Mouse (Mus musculus) urinary bladder, postnatal 14 days (tissue): ENCODE data around the gene Cbx4.

Experiments
- DNase-seq: peaks from one replicate; pipeline ENCODE4 v3.0.0; 2021; ENCODE audit warnings: low spot score

Cbx4 gene

DNA sequence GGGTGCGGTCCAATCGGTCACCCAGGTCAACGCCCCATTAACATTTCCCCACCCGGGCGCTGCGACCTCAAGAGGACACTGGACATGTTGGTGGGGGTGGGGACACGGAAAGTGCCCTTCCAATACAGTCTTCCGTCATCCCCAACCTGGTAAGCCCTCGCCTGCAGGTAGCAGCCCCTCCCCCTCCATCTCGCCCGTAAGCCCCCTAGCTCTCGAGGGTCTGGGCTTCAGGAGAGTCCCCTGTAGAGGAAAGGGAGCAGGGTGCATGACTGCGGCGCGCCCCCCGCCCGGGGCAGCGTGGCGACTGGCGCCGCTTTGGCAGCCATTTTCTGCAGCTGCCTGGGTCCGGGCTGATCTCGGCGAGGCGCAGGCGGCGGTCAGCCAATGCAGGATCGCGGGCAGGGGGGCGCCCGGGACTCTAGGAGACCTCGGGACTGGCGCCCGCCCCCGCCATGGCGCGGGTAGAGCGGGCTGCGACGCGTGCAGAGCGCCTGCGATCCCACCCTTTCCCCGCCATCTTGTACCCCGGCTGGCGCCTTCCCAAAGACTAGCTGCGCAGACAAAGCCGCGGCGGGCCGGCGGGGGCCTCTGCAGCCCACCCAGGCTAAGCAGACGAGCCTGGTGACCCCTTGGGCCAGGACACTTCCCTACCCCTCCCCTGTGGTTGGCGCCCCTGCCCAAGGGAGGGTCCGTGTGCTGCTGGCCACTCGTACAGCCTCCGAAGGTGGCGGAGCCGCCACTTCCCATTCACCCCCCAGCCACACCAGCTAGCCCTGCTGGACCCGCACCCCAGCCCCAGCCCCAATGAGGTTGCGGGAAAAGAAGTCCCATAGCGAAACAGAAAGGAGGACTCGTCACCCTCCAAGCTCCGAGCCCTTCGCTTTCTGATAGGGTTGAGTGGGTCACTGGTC, 29.5 kb downstream of the Cbx4 start:
- DNase-seq = peak; percentile 49

DNA sequence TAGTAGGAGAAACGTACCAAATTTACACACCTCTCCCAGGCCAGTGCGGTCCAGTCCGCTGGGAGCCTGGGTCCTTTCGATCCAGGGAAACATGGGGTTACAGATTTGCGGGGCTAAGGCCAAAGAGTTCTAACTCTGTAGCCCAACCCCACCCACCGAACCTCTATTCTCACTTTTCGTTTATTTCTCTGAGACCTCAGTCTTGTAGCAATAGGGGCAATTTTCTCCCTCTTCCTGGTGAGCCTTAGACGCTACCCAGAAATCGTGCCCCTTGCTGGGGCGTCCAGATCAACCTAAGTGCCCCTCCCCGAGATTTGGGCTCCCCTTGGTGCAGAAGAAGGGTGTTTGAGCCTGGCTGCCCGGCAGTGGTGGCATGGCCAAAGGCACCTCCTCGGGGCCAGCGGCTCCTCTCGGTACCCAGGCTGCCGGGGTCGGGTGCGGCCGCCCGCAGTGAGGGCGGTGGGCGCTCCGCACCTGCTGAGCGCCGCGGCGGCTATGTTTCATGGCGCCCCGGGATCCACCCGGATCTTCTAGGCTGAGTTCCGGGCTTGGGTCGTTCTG, 30.4 kb downstream of the Cbx4 start:
- no peak for DNase-seq

DNA sequence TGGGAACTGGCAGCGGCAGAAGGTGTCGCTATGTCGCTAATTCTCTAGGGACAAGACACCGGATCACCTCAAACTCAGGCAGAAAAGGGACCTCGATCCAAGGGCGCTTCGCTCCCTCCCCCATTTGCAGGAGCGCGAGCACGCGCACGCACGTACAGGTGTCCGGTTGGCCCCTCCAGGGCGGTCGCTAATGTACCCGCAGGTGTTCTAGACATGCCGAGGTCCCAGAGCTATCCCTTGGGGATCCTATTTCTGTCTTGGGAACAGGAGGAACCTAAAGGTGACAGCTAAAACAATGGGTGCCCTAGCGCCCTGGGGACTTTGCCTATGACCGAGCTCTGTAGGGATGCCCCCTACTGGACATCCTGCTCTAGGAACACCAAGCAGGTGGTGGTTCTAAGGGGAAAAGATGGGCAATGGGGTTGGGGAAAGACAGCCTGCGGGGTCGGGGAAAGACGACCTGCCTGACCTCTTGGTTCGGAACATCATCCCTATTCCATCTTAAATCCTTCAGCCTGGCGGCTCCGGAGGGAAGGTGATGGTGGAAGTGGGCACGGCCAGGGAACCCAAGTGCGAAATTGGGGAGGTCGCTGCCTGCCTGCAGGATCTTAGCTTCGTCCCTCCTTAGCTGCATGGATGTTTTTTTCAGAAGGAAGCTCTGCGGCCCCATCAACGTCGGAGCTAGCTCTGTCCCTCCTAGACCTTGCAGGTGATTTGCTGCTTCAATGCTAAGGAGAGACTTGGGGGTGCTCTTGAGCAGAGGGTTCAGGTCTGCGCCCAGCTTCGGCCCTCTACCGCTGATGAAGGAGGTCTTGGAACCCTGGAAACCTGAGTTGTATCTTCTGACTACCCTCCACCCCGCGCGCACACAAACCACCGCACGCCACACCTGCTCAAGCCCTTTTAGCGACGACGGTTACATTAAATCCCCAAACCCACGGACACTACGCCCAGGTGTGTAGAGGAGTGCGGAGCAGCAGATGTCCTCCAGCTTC, 31.4 kb downstream of the Cbx4 start:
- DNase-seq = peak; percentile 40

DNA sequence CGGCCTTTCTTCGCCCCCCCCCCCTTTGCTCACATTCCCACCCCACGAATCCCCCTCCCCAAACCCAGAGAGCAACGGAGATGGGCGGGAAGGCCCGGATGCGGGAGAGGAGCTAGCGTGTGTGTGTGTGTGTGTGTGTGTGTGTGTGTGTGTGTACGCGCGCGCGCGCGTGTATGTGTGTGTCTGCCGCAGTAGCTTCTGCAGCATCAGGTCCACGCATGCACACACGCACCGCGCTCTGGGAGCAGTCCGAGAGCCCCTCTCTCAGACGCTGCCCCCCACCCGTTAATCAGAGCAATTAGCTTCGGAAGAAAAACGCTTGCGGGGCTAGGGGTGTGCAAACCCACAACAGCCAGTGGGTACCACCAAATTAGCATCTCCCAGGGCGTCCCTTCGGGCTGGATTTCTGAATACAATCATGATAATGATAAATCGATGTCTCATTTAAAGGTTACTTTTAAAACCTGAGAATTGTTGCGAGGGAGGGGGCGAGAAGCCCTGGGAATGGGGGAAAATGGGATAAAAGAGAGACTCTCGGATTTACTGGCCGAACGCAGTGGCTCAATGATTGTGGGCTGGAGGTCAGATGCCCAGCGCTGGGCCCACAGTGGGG, 32.2 kb downstream of the Cbx4 start:
- no peak for DNase-seq

DNA sequence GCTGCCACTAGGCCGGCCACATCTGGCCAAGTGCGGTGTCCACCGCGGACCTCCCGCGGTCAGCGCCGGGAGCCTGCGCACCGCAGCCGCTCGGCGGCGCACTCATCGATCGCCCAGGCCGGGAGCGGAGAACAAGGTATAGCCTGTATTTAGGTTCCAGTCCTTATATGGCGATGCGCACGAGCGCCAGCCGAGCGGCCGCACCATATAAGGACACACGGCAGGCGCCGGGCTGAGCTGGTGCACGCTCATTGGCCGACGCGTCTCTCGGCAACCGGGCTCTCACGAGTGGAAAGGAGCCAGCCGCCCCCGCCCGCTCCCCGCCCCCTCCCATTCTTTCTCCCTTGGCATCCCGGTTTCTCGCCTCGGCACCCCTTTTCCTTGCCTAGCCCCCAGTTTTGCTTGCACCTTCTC, 32.8 kb downstream of the Cbx4 start:
- DNase-seq = peak; percentile 81

DNA sequence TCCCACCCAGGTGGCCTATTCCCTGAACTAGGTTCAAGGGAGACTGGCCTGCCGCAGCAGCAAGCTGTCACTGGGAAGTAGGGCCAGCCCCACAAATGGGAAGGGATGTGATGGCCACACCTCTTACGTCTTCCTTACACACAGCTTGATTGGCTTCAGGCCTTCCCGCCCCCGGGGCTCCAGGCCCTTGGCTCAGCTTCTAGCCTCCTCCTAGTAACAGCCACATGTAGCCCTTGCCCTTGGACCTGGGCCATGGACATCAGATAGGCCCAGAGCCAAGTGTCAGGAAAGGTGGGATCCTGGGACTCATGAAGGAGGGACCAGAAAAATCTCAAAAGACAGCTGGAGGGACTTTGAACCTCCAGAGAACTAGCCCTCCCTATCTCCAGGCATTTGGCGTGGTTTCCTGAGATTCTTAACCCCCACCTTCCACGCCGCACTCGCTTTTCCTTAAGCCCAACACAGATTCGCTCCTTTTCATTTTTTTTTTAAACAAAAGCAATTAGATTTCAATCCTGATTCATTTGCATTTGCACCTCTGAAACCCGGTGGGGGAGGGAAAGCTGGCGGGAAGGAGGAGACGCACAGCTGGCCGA, 33.3 kb downstream of the Cbx4 start:
- peak; percentile 57 for DNase-seq

DNA sequence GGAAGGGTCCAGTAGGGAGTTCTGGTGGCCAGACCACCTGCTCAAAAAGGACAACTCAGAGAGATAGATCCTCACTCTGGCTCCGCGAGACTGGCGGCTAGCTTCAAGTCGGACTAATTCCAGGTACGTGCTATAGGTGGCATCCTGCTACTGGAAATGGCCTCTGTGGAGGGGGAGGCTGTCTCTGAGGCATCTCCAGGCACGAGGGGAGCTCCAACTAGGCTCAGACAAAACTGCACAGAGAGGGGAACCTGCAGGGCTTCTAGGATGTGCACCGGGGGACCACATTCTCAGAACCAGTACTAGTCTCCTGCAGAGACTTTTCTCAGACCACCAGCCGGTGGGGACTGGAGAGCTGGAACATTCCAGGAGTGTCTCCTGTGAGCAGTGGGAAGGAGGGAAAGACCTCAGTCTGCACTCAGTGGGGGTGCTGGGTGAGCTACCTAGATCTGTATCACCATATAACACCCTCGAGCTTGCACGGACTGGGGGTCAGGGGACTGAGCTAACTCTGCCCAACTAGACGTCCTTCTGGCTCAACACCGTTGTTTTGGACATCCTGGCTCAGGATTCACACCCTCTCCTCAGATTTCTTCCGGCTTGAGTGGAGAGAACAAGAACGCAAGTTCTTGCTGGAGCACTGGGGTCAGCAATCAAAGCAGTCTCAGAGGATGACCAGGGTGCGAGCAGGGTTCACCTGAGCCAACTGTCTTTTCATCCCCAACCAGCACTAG, 33.9 kb downstream of the Cbx4 start:
- peak; percentile 47 for DNase-seq

DNA sequence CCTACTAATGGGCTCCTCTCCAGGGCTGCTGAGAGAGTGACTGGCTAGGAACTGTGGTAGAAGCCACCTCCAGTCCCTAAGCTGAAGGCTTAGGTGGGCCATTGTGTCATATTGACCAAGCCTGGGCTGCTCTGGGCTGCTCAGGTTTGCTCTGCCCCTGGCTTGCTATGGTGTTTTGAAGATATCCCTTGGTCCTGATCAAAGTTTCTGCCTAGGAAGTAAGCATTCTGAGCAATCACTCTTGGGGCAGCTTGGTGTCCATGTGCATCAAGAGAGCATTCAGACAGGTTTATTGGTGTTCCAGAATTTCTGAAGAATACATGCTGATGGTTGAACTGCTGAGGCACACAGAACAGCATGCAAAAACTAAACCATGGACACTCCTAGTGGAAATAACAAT, 34.6 kb downstream of the Cbx4 start:
- no peak for DNase-seq

DNA sequence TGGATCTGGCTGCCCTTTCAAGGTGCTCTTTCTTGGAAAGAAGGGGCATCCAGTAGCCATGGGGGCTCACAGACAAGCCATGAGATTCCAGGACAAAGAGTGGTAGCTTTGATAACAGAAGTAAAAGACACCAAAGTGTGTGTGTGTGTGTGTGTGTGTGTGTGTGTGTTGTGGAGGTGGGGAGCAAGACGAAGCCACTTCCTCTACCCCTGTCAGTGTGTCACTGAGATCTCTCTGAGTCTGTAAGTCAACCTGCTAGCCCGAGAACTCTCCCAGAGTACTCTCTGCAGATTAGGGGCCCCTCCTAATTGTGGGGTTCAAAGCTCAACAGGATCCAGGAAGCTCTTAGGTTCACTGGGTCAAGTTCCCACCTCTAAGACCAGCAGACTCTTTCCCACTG, 35.7 kb downstream of the Cbx4 start:
- DNase-seq = no peak

DNA sequence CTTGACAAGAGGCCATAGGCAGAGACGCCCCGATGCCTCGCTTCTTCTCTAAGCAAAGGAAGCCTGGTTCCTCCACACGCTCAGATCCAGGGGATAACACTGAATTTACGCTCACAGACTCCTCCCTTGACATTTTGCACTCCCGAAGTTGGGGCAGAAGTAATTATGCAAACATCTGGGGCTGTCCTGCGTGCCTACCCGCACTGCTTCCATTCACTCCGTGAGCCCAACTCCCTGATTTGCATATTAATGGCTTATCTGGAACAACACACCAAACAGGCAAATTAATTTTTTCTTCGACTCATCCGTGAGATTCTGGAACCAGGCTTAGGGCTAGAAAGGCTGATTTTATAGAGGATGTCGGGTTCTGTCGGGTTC, 37.9 kb downstream of the Cbx4 start:
- DNase-seq = no peak

DNA sequence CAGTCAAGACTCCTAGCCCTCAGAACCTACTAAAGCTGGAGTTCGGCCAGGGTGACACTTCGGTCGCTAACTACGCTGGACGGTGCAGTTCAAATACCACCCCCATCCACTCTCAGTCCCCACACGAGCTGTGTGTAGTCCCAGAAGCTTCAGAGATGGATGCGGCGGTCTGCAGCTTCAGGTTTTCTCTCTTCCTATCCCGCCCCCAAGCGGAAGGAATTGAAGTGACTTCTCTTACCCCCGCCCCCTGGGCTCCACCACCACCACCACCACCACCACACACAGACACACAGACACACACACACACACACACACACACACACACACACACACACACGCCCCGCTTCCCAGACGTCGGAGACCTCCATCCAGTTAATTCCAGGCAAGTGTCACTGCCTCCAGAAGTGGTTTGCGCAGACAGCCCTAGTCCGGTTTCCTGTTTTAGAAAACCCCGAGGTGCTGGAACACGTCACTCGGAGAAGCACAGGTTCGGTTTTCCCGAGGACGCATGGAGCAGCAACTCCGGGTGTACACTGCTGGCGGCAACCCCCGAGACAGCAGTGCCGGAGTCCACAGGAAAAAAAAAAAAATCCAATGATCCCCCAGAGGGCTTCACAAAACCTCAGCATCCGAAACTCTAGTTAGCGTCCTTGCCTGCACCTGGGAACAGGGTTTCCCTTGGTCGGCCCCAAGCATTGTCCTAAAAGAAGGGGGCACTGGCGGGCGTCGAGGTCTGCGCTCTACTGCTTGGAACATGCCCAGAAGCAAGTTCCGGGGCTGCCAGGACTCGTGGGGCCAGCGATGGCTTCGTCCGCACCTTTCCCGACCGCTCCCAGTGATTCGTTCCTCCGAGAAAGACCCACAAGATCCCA, 38.5 kb downstream of the Cbx4 start:
- DNase-seq = no peak

DNA sequence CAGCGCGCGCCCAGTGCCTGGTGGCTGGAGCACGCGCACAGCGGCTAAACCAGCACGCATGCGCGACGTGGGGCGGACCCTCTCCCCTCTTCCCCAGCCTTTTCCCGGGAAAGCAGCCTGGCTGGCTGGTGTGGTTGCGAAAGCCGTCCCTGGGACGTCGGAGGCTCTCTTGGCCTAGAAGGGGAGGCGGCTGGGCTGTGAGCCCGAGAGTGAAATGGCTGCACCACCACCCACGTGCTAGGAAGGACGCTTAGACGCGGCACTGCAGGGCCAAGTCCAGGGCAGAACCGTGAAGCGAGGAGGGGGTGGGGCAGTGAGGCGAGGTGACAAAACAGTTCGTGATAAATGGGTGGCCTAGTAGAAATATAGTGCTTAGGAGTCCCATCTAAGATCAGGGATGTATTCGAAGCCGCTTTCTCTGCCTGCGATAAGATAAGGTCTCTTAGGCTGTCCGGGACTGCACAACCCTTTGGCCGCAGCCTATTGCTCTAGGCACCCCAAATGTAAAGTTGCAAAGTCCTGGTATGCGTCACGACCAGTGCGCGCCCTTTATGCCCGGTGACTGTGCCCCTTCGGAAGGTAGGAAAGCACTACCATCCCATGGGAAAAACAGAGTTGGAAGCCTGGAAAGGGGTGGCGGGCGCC, 39.3 kb downstream of the Cbx4 start:
- peak; percentile 75 for DNase-seq

DNA sequence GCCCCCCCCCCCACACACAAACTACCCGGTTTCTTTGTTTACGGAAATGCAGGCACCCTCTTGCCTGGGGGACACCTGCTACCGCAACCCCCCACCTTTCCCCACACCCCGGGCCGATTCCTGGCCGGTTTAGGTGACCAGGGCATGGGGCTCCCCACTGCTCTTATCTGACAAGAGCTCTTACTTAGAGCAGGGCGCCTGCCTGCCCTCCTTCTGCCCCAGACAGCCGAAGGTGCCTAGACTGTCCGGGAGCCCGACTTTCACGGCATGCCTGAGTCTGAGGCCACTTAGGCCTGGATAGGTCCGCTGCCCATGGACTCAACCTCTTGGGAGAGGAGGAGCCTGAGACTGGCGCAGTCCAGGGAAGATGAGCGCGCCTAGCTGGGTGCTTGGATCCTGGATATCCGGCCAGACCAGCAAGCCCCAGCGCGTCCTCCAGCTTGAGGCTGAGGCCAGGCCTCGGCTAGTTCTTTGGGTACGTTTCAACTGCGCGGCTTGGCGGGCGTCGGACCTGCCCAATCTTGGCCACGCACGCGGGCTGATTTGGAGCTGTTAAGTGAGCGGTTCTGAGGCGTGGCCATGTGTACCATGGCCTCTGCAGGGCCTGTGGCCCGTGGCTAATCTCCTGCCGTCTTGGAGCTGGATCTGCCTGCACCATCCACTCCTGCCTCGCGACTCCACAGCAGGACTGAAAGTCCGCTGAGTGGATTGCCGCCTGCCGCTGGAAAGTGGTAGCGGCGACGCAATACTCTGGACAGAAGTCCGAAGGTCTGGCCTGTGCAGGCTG, 41.3 kb downstream of the Cbx4 start:
- DNase-seq = peak; percentile 45

DNA sequence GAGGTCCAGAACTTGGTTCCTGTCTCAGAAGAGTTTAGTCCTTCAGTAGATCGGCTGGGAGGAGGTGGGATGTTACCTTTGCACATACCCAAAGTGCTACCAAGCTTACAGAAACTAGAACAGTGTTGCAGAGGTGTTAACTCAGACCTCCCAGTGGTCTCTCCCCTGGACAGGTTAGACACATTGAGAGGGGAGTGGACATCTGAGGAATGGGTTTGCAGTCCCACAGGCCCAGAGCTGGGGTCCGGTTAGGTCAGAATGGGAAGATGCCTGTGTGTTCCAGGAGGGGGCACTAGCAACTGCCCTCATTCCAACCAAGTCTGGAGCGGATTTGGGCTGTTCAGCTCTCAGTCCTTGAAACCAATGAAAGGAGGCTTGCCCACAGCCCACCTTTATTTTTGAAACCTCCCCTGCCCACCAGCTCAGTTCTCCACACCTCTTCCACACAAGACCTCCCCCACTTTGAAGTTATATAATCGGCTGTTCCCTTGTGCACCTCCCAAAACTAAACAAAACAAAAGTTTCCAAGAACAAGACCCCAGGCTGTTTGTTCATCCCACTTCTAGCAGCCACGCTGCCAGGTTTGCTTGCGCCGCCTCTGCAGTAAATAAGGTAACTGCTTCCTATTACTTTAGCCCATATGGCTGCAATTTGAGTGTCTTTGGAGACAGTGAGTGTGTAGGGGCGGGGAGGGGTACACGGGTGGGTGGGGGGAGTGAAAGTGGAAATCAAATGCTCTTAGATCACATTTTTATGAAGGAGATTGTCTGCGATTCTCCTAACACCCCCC, 42.1 kb downstream of the Cbx4 start:
- DNase-seq = no peak

DNA sequence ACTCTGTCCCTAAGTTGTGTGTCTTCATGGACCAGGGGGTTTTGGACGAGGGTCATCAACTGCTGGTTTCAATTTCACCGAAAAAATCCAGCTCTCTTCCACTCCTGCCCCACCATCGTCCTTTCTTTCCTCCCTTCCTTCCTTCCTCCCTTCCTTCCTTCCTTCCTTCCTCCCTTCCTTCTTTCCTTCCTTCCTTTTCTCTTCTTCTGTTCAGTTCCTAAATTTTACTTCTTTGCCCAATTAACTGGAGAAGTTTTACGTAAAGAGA, 42.8 kb downstream of the Cbx4 start:
- DNase-seq = no peak

DNA sequence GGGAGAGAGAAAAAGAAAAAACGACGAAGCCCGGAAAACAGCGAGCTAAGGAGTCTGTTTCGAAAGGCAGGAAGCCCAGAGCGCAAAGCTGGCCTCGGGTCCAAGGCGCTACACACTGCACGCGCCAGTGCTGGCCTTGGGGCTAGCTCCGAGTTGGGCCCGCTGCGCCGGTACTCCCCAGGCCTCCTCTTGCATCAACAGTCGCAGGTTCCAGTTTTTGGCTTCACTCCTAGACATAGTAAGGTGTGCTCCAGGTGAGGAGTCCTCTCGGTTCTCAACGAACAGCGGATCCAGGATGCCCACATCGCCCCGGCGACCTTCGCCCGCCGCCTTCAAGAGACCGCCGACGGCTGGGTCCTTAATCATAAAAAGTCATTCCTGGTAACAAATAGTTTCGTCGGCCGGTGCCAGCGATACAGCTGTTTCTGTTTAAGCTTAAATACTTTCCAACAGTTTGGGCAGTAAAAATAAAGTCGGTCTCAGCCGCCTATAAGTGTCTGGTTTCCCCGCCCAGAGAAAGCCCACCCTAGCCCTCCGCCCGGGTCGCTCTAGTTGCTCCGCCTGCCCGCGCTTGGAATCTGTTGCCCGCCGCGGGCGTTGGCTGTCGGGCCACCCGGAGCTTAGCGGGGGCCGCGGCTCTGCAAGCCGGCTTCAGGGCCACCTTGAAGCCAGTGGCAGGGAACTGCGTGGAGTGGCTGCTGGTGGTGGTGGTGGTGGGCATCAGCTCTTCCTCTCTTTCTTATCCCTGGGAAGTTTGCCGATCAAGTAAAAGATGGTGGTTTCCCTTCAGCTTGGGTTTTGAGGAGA, 43.4 kb downstream of the Cbx4 start:
- no peak for DNase-seq

DNA sequence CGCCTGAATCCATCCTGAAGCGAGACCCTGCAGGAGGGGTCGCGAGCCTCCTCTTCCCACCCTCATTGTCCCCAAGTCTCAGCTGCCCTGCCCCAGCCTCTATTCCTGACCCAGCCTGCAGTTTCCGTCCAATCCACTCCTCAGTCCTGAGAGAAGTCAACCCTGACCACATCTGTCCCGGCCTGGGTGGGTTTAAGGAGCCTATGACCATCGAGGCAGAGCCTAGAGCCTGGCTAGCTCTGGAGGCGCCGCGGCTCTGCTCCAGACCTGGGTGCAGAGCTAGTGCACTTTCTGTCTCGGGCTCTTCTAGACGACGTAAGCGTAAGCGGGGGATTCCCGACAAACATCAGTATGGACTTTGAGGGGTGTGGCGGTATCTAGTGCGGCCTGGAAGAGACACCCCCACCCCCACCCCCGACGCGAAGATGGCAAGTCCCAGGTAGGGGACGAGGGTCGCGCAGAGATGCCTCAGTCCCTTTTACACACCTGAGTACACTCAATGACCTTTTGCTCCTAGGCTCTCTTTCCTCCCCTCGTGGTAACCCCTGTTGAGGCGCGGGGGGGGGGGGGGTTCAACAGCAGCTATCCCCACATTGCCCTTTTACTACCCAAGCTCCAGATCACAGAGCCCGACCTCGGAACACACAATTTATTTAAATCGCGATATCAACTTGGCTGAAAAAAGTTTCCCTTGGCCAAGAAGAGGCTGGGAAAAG, 44.1 kb downstream of the Cbx4 start:
- no peak for DNase-seq
